Mouse (Mus musculus) gastrocnemius, adult 8-10 months (tissue): ENCODE measurements around the gene 4833423E24Rik. TPM values are rescaled to one million over a fixed set of nuclear protein-coding genes. Genes with fewer than 3 reads are reported as not detected.

Source experiments
- DNase-seq, 2 experiments: peaks; one replicate each; pipeline ENCODE4 v3.0.0; 2022; ENCODE audit warnings: low spot score in 2 of 2
- total RNA-seq, 4 experiments: library from RNA; stranded (reverse); gene quantifications; 2 replicates each; pipeline ENCODE4 v1.2.4; 2022

Gene 4833423E24Rik
- total RNA-seq = not detected

- no peak for DNase-seq
Observed at GRCm38 (mm10) chr2:85518879-85519278, at the start of gene 4833423E24Rik. TSS of gene 4833423E24Rik (minus strand) at chr2:85519024.

- DNase-seq = no peak
Observed at GRCm38 (mm10) chr2:85561187-85561586, 42.4 kb upstream of the 4833423E24Rik start.

GRCm38 (mm10) chr2:85560226-85560625, 41.4 kb upstream of the 4833423E24Rik start:
- DNase-seq = no peak

- DNase-seq = no peak
Observed at GRCm38 (mm10) chr2:85554806-85555205, 36.0 kb upstream of the 4833423E24Rik start.

- no peak for DNase-seq
Observed at GRCm38 (mm10) chr2:85533934-85534333, 15.1 kb upstream of the 4833423E24Rik start.

GRCm38 (mm10) chr2:85532082-85532778, 13.4 kb upstream of the 4833423E24Rik start:
- no peak for DNase-seq

GRCm38 (mm10) chr2:85522859-85523489, 4.2 kb upstream of the 4833423E24Rik start:
- no peak for DNase-seq

GRCm38 (mm10) chr2:85518292-85518691, 532 bp downstream of the 4833423E24Rik start:
- DNase-seq = no peak

- DNase-seq = no peak
Observed at GRCm38 (mm10) chr2:85510376-85510775, 8.4 kb downstream of the 4833423E24Rik start.

- DNase-seq = no peak
Observed at GRCm38 (mm10) chr2:85490396-85490795, 28.4 kb downstream of the 4833423E24Rik start.

GRCm38 (mm10) chr2:85466801-85467325, 52.0 kb downstream of the 4833423E24Rik start:
- DNase-seq = no peak

GRCm38 (mm10) chr2:85443539-85443938, 75.3 kb downstream of the 4833423E24Rik start, which contains the start of gene Olfr995:
TSS of gene Olfr995 (minus strand) at chr2:85443639.
- DNase-seq = no peak

GRCm38 (mm10) chr2:85442546-85442945, 76.3 kb downstream of the 4833423E24Rik start:
- DNase-seq = no peak

- no peak for DNase-seq
Observed at GRCm38 (mm10) chr2:85436351-85436750, 82.5 kb downstream of the 4833423E24Rik start, which contains the start of gene Olfr994. TSS of gene Olfr994 (minus strand) at chr2:85436451.

Other genes with a start within 250 kb of the 4833423E24Rik start
- gene Olfr987, start 179.7 kb downstream of the 4833423E24Rik start, total RNA-seq = not detected
- gene Olfr988, start 155.8 kb downstream of the 4833423E24Rik start, total RNA-seq = not detected
- gene Olfr992, start 109.6 kb downstream of the 4833423E24Rik start, total RNA-seq = not detected
- not detected for gene Olfr993, start 104.1 kb downstream of the 4833423E24Rik start, total RNA-seq
- not detected for gene Olfr994, start 82.6 kb downstream of the 4833423E24Rik start, total RNA-seq
- not detected for gene Olfr995, start 75.4 kb downstream of the 4833423E24Rik start, total RNA-seq
- not detected for gene Olfr996, start 60.2 kb upstream of the 4833423E24Rik start, total RNA-seq
- not detected for gene Olfr998, start 69.9 kb upstream of the 4833423E24Rik start, total RNA-seq
- gene Olfr1000, start 92.9 kb upstream of the 4833423E24Rik start, total RNA-seq = not detected
- gene Olfr1002, start 131.7 kb upstream of the 4833423E24Rik start, total RNA-seq = not detected
- gene Olfr154, start 145.4 kb upstream of the 4833423E24Rik start, total RNA-seq = not detected
- gene Olfr1006, start 159.7 kb upstream of the 4833423E24Rik start, total RNA-seq = not detected
- not detected for gene Olfr1008, start 170.4 kb upstream of the 4833423E24Rik start, total RNA-seq
- gene Olfr1009, start 196.4 kb upstream of the 4833423E24Rik start, total RNA-seq = not detected
- gene Olfr1012, start 243.7 kb upstream of the 4833423E24Rik start, total RNA-seq = not detected
- gene Olfr1013, start 248.1 kb upstream of the 4833423E24Rik start, total RNA-seq = not detected